Mouse (Mus musculus): ENCODE data around the gene Mpp2.

DNA sequence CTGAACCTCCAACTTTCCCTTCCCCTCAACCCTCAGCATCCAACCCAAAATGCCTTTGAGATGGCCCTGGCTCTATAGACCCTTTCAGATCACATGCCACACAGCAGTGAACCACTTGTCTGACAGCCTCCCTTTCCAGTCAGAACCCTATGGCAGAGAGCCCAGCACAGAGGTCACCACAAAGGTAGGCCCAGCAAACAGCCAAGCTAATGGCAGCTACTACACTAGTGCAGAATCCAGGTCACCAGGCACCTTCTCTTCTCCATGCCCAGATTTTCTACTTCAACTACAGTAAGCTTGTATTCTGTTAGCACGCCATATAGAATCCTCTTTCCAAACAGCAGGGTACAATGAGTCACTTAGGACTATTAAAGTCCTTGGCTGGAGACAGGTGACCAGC is 72.2 kb downstream of the Mpp2 start:
- no peak for TF ChIP-seq GATA2 (IDR thresholded peaks at IDR 0.05; ENCODE audit: borderline replicate concordance, low read depth, low read length)
- TF ChIP-seq CTCF (IDR thresholded peaks at IDR 0.05; ENCODE audit: low read depth, low read length) = no peak
- no peak for TF ChIP-seq GATA1 (IDR thresholded peaks at IDR 0.05; ENCODE audit: borderline replicate concordance, low read length)
- no peak for TF ChIP-seq POLR2AphosphoS5 (IDR thresholded peaks at IDR 0.05; ENCODE audit: insufficient replicate concordance, low read depth, low read length)
- TF ChIP-seq TAL1 (conservative IDR thresholded peaks at IDR 0.05; ENCODE audit: low read depth, low read length) = no peak

Measured in G1E (cell line).